Mouse (Mus musculus): ENCODE measurements around the gene Nptxr. TPM values are rescaled to one million over a fixed set of nuclear protein-coding genes. Genes with fewer than 3 reads are reported as not detected.

Nptxr gene
- polyA plus RNA-seq, 1 experiment from 2014 or later: 2.2 TPM

- no peak overlapping the region for H3K27ac ChIP-seq (ENCODE audit: low read depth)
- no peaks in the 10 kb centered on the region for H3K9me3 ChIP-seq (ENCODE audit: control insufficient read depth, low read length)
- no peak overlapping the region for H3K4me3 ChIP-seq (ENCODE audit: low read depth, low read length)
- ATAC-seq (replicated peaks; ENCODE audit: low FRiP score, low TSS enrichment, low read depth) (no peak), DNase-seq (ENCODE audit: low spot score) (no peak)
- H3K4me1 ChIP-seq (replicated peaks; ENCODE audit: control insufficient read depth, insufficient read depth, low read length): no peaks in the 10 kb centered on the region
- WGBS: 84% methylated on average over 6 of the region's 6 CpGs
- H3K36me3 ChIP-seq (ENCODE audit: control insufficient read depth, insufficient read depth, low read length): no peaks in the 10 kb centered on the region
- H3K27me3 ChIP-seq (replicated peaks; ENCODE audit: control insufficient read depth, insufficient read depth, low read length): no peaks in the 10 kb centered on the region; the same call in 1 of the 2 replicates
- H3K9ac ChIP-seq (ENCODE audit: low read length): no peak overlapping the region
- no peak overlapping the region for H3K4me2 ChIP-seq (ENCODE audit: low read length)
These were observed 13.7 kb downstream of the Nptxr start for GRCm38 (mm10) chr15:79790905-79791304.

DNA sequence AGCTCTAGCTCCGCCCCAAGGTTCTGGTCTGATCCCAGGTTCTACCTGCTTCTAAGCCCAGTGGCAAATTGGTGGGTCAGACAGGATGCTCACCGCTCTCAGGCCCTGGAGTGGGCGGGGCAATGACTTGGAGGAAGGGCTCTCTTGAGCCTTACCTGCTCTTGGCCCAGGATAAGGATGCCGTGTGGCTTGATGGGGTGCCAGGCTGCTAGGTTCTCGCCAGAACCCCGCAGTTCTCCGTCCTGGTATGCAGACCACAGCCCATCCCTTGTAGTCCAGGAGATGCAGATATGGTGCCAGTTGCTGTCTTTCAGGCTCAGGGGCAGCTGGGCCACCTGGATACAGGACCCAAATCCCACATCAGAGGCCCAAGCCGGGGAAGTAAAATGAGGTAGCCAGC is 14.5 kb downstream of the Nptxr start:
- 43% methylated on average over 8 of the region's 8 CpGs for WGBS
- Histone ChIP-seq H3K9me3 (ENCODE audit: control insufficient read depth, low read length) (no peaks in the 10 kb centered on the region), H3K36me3 (ENCODE audit: control insufficient read depth, insufficient read depth, low read length) (no peaks in the 10 kb centered on the region), H3K27me3 (replicated peaks; ENCODE audit: control insufficient read depth, insufficient read depth, low read length) (no peaks in the 10 kb centered on the region; the same call in 1 of the 2 replicates), H3K27ac (ENCODE audit: low read depth) (no peak overlapping the region), H3K4me2 (ENCODE audit: low read length) (no peak overlapping the region), H3K9ac (ENCODE audit: low read length) (no peak overlapping the region), H3K4me3 (ENCODE audit: low read depth, low read length) (no peak overlapping the region), H3K4me1 (replicated peaks; ENCODE audit: control insufficient read depth, insufficient read depth, low read length) (no peaks in the 10 kb centered on the region)
- DNase-seq (ENCODE audit: low spot score): no peak
- no peak for ATAC-seq (replicated peaks; ENCODE audit: low FRiP score, low TSS enrichment, low read depth)

- Histone ChIP-seq H3K9ac (ENCODE audit: low read length) (no peak overlapping the region), H3K36me3 (ENCODE audit: control insufficient read depth, insufficient read depth, low read length) (no peaks in the 10 kb centered on the region), H3K27me3 (replicated peaks; ENCODE audit: control insufficient read depth, insufficient read depth, low read length) (no peaks in the 10 kb centered on the region; the same call in 1 of the 2 replicates), H3K9me3 (ENCODE audit: control insufficient read depth, low read length) (no peaks in the 10 kb centered on the region), H3K4me2 (ENCODE audit: low read length) (no peak overlapping the region), H3K4me3 (ENCODE audit: low read depth, low read length) (no peak overlapping the region), H3K27ac (ENCODE audit: low read depth) (no peak overlapping the region), H3K4me1 (replicated peaks; ENCODE audit: control insufficient read depth, insufficient read depth, low read length) (no peaks in the 10 kb centered on the region)
- no peak for DNase-seq (ENCODE audit: low spot score)
- WGBS: 66% methylated on average over 8 of the region's 8 CpGs
- ATAC-seq (replicated peaks; ENCODE audit: low FRiP score, low TSS enrichment, low read depth): no peak
These were observed 16.8 kb downstream of the Nptxr start for GRCm38 (mm10) chr15:79787815-79788214.

GRCm38 (mm10) chr15:79785056-79785455 is 19.5 kb downstream of the Nptxr start:
- Histone ChIP-seq H3K4me3 (ENCODE audit: low read depth, low read length) (no peak overlapping the region), H3K4me1 (replicated peaks; ENCODE audit: control insufficient read depth, insufficient read depth, low read length) (no peaks in the 10 kb centered on the region), H3K27me3 (replicated peaks; ENCODE audit: control insufficient read depth, insufficient read depth, low read length) (no peaks in the 10 kb centered on the region), H3K36me3 (ENCODE audit: control insufficient read depth, insufficient read depth, low read length) (no peaks in the 10 kb centered on the region), H3K9ac (ENCODE audit: low read length) (no peak overlapping the region), H3K9me3 (ENCODE audit: control insufficient read depth, low read length) (no peaks in the 10 kb centered on the region), H3K27ac (ENCODE audit: low read depth) (no peak overlapping the region), H3K4me2 (ENCODE audit: low read length) (no peak overlapping the region)
- ATAC-seq (replicated peaks; ENCODE audit: low FRiP score, low TSS enrichment, low read depth): no peak
- no peak for DNase-seq (ENCODE audit: low spot score)
- 62% methylated on average over 1 of the region's 1 CpGs for WGBS

- DNase-seq (ENCODE audit: low spot score) (no peak), ATAC-seq (replicated peaks; ENCODE audit: low FRiP score, low TSS enrichment, low read depth) (no peak)
- Histone ChIP-seq H3K27me3 (replicated peaks; ENCODE audit: control insufficient read depth, insufficient read depth, low read length) (no peaks in the 10 kb centered on the region), H3K4me1 (replicated peaks; ENCODE audit: control insufficient read depth, insufficient read depth, low read length) (peaks cover 14% of the 10 kb centered on the region), H3K27ac (ENCODE audit: low read depth) (no peak within 1 kb of the TSS), H3K9ac (ENCODE audit: low read length) (no peak within 1 kb of the TSS), H3K4me3 (ENCODE audit: low read depth, low read length) (no peak within 1 kb of the TSS), H3K4me2 (ENCODE audit: low read length) (no peak within 1 kb of the TSS), H3K36me3 (ENCODE audit: control insufficient read depth, insufficient read depth, low read length) (no peaks in the 10 kb centered on the region), H3K9me3 (ENCODE audit: control insufficient read depth, low read length) (no peaks in the 10 kb centered on the region)
These were observed 26.8 kb downstream of the Nptxr start, which contains the start of gene Dnal4 for GRCm38 (mm10) chr15:79777749-79778148. TSS of gene Dnal4 (minus strand) at chr15:79777849.

DNA sequence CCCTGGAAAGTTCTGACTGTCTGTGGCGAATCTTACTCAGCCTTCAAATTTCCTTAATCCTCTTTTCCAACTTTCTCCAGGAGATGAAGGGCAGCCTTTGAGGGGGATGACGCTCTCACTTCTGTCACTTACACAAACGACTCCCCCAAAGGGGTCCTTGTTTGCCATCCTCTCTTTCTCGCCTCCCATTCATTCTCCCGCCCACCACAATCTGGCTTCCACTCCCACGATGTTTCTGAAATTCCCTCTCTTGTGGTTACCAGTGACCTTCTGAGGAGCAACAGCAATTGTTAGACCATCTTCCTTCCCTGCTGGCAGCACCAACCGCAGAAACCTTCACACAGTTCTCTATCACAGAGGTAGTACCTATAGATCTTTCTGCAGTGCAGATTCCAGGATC is 28.9 kb downstream of the Nptxr start:
- no peak for DNase-seq (ENCODE audit: low spot score)
- ATAC-seq (replicated peaks; ENCODE audit: low FRiP score, low TSS enrichment, low read depth): no peak
- H3K27me3 ChIP-seq (replicated peaks; ENCODE audit: control insufficient read depth, insufficient read depth, low read length): no peaks in the 10 kb centered on the region
- no peaks in the 10 kb centered on the region for H3K9me3 ChIP-seq (ENCODE audit: control insufficient read depth, low read length)
- H3K27ac ChIP-seq (ENCODE audit: low read depth): no peak overlapping the region
- H3K4me1 ChIP-seq (replicated peaks; ENCODE audit: control insufficient read depth, insufficient read depth, low read length): peaks cover 14% of the 10 kb centered on the region
- H3K9ac ChIP-seq (ENCODE audit: low read length): no peak overlapping the region
- no peaks in the 10 kb centered on the region for H3K36me3 ChIP-seq (ENCODE audit: control insufficient read depth, insufficient read depth, low read length)
- 69% methylated on average over 7 of the region's 7 CpGs for WGBS
- no peak overlapping the region for H3K4me2 ChIP-seq (ENCODE audit: low read length)
- H3K4me3 ChIP-seq (ENCODE audit: low read depth, low read length): no peak overlapping the region

- Histone ChIP-seq H3K9ac (ENCODE audit: low read length) (peak overlapping the region; percentile 77), H3K9me3 (ENCODE audit: control insufficient read depth, low read length) (no peaks in the 10 kb centered on the region), H3K27me3 (replicated peaks; ENCODE audit: control insufficient read depth, insufficient read depth, low read length) (no peaks in the 10 kb centered on the region), H3K4me2 (ENCODE audit: low read length) (peak overlapping the region; percentile 63), H3K4me1 (replicated peaks; ENCODE audit: control insufficient read depth, insufficient read depth, low read length) (peaks cover 14% of the 10 kb centered on the region), H3K36me3 (ENCODE audit: control insufficient read depth, insufficient read depth, low read length) (no peaks in the 10 kb centered on the region), H3K4me3 (ENCODE audit: low read depth, low read length) (peak overlapping the region; percentile 83), H3K27ac (ENCODE audit: low read depth) (peak overlapping the region; percentile 77; the same call in 1 of the 2 replicates)
- DNase-seq (ENCODE audit: low spot score) (peak; percentile 92), ATAC-seq (replicated peaks; ENCODE audit: low FRiP score, low TSS enrichment, low read depth) (peak; percentile 96)
- WGBS: under 1% methylated on average over 46 of the region's 50 CpGs
These were observed 30.2 kb downstream of the Nptxr start for GRCm38 (mm10) chr15:79774117-79775027.

DNA sequence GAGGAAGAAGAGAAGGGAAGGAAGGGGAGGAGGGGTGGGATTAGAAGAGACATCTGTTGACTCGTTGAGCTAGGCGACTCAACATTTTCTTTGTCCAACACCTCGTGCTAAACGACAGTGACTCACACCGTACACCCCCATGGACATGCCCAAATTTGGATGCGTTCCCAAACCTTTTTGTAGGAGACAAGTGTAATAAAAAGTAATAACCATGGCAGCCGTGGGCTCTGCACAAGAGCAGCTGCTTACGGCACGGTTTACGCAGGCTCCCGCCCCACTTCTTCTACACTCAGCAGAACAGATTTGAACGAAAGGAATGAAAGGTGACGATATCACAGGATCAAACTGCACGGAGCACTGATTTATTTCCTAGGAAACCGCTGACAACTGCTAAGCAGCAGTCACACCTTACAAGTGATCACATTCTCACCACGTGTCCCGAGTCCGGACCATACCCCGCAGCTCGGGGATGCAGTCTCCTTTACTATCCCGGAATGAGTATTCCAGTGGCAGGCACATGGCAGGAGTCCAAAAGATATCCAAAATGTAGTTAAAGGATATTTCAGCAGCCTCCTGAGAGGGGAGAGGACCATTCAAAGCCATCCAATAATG is 33.8 kb downstream of the Nptxr start:
- Histone ChIP-seq H3K36me3 (ENCODE audit: control insufficient read depth, insufficient read depth, low read length) (no peaks in the 10 kb centered on the region), H3K27me3 (replicated peaks; ENCODE audit: control insufficient read depth, insufficient read depth, low read length) (no peaks in the 10 kb centered on the region), H3K9me3 (ENCODE audit: control insufficient read depth, low read length) (no peaks in the 10 kb centered on the region), H3K4me1 (replicated peaks; ENCODE audit: control insufficient read depth, insufficient read depth, low read length) (peaks cover 14% of the 10 kb centered on the region), H3K27ac (ENCODE audit: low read depth) (no peak overlapping the region), H3K4me2 (ENCODE audit: low read length) (no peak overlapping the region), H3K9ac (ENCODE audit: low read length) (no peak overlapping the region), H3K4me3 (ENCODE audit: low read depth, low read length) (no peak overlapping the region)
- DNase-seq (ENCODE audit: low spot score): no peak
- 71% methylated on average over 21 of the region's 21 CpGs for WGBS
- ATAC-seq (replicated peaks; ENCODE audit: low FRiP score, low TSS enrichment, low read depth): no peak
